Mouse (Mus musculus) bone marrow, adult 2 months (tissue): ENCODE data around the gene Parvb.

Experiments
- CTCF ChIP-seq: fragments of 200-500 bp; IDR thresholded peaks from 2 replicates; pipeline ENCODE4 v1.5.1; 2011; ENCODE audit warnings: low read length, control low read depth; ENCODE audit not compliant: control insufficient read depth, insufficient read depth
- POLR2A ChIP-seq: fragments of 200-500 bp; IDR thresholded peaks from 2 replicates; pipeline ENCODE4 v1.6.1; 2011; ENCODE audit warnings: low read depth, mild to moderate bottlenecking, control low read depth, low read length, borderline replicate concordance; ENCODE audit not compliant: control insufficient read depth

DNA sequence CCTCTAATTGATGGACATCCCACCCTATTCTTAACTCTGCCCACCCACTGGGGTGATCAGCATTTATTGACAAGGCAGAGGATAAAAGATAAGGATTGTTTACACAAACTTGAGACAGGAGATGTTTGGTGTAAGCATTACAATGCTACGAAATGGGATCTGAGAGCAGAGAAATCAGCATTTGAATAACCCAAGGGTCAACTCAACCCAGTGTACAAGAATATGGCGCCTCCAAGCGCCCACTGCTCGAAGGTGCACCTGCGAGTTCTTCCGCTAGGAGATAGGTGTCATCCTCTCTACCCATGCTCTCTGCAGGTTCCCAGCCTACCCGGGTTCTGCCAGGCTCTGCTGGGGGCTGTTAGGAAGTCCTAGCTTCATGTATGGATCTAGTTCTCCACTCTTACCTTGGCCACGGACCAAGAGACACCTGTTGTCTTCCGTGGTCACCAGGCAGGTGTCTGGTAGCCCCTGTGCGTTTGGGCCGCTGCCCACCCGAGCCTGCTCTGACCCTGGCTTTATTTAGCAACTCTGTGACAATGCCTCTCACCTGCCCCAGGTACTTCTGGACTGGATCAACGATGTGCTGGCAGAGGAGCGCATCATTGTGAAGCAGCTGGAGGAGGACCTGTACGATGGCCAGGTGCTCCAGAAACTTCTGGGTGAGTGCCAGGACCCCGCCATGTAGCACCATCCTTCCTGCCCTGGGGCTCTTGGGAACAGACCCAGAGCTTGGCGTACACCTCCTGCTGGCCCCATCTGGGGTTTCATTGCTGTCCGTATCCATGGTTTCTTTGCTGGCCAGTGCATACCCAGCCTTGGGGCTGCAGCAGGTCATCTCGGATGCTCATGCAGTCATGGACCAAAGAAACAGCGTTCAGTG is 50.6 kb downstream of the Parvb start:
- no peak for TF ChIP-seq CTCF
- no peak for TF ChIP-seq POLR2A
